Mouse (Mus musculus): ENCODE results near the gene Gpr4.

DNA sequence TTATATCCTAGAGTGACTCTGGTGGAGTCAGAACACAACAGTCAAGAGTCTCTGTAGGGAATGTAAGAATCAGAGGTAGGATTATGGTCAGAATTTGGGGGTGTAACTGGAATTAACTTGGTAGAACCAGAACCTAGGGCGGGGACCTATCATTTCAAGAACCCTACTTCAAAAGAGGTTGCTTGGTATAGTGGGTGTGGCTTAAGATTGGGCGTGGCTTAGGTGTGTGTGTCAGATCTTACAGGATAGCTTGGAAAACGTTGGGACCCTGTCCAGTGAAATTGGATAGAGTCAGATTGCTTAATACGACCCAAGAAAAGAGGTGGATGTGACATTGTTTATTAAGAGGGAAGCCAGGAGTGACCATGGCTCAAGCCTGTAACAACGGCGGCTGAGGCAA lies 32.4 kb upstream of the Gpr4 start:
- TF ChIP-seq POLR2A (IDR thresholded peaks at IDR 0.05; ENCODE audit: borderline replicate concordance, extremely low read depth, insufficient read depth, insufficient read length, poor library complexity, severe bottlenecking): no peak
- TF ChIP-seq CTCF (IDR thresholded peaks at IDR 0.05; ENCODE audit: borderline replicate concordance, extremely low read depth, insufficient read depth, insufficient read length): no peak
